Mouse (Mus musculus): Measurements from ENCODE around the gene Ythdf1. TPM values are rescaled to one million over a fixed set of nuclear protein-coding genes. Genes with fewer than 3 reads are reported as not detected.

Ythdf1 gene
- polyA plus RNA-seq (2016; fragmentation: Nextera tagmentation; extraction: Ambion mirVana), result 42.3 and 42.6 TPM in 2 replicates

- peak within 1 kb of the TSS; percentile 98 for H3K9ac ChIP-seq
- ATAC-seq, result peak; percentile 94
- peaks cover 34% of the 10 kb centered on the region for H3K36me3 ChIP-seq
- no peaks in the 10 kb centered on the region for H3K9me3 ChIP-seq (replicated peaks)
- H3K4me1 ChIP-seq, result peaks cover 44% of the 10 kb centered on the region
- H3K4me2 ChIP-seq, result peak within 1 kb of the TSS; percentile 80
- peaks cover 13% of the 10 kb centered on the region for H3K27me3 ChIP-seq (replicated peaks)
- H3K27ac ChIP-seq, result peak within 1 kb of the TSS; percentile 87
- under 1% methylated on average over 54 of the region's 56 CpGs for WGBS (ENCODE audit: insufficient replicate concordance)
- H3K4me3 ChIP-seq, result peak within 1 kb of the TSS; percentile 100
Observed at GRCm38 (mm10) chr2:180920810-180921400, at the start of gene Ythdf1. Ythdf1 (minus strand) TSS chr2:180920949.

GRCm38 (mm10) chr2:180967010-180967763 lies 46.4 kb upstream of the Ythdf1 start, which contains the start of gene Arfgap1:
Arfgap1 (plus strand) TSS chr2:180967225.
- peaks cover 34% of the 10 kb centered on the region for H3K36me3 ChIP-seq
- peak within 1 kb of the TSS; percentile 96 for H3K9ac ChIP-seq
- H3K27me3 ChIP-seq (replicated peaks), result no peaks in the 10 kb centered on the region
- H3K9me3 ChIP-seq (replicated peaks), result no peaks in the 10 kb centered on the region
- under 1% methylated on average over 57 of the region's 57 CpGs for WGBS (ENCODE audit: insufficient replicate concordance)
- H3K4me2 ChIP-seq, result peak within 1 kb of the TSS; percentile 89
- peaks cover 42% of the 10 kb centered on the region for H3K4me1 ChIP-seq
- peak within 1 kb of the TSS; percentile 90 for H3K27ac ChIP-seq
- ATAC-seq, result peak; percentile 91
- peak within 1 kb of the TSS; percentile 97 for H3K4me3 ChIP-seq

- H3K27ac ChIP-seq, result peak overlapping the region; percentile 90
- H3K4me3 ChIP-seq, result peak overlapping the region; percentile 97
- H3K36me3 ChIP-seq, result peaks cover 25% of the 10 kb centered on the region
- WGBS (ENCODE audit: insufficient replicate concordance), result 10% methylated on average over 14 of the region's 14 CpGs
- peaks cover 51% of the 10 kb centered on the region for H3K4me1 ChIP-seq
- peak overlapping the region; percentile 96 for H3K9ac ChIP-seq
- no peaks in the 10 kb centered on the region for H3K27me3 ChIP-seq (replicated peaks)
- ATAC-seq, result no peak
- H3K9me3 ChIP-seq (replicated peaks), result no peaks in the 10 kb centered on the region
- H3K4me2 ChIP-seq, result peak overlapping the region; percentile 89
Observed at GRCm38 (mm10) chr2:180966092-180966882, 45.5 kb upstream of the Ythdf1 start.

- 3% methylated on average over 5 of the region's 5 CpGs for WGBS (ENCODE audit: insufficient replicate concordance)
- Histone ChIP-seq H3K9me3 (replicated peaks) (no peaks in the 10 kb centered on the region), H3K27ac (no peak overlapping the region), H3K4me3 (no peak overlapping the region), H3K27me3 (replicated peaks) (peaks cover 8% of the 10 kb centered on the region; the same call in 1 of the 2 replicates), H3K4me2 (no peak overlapping the region), H3K36me3 (peaks cover 4% of the 10 kb centered on the region), H3K4me1 (peaks cover 53% of the 10 kb centered on the region), H3K9ac (no peak overlapping the region)
- no peak for ATAC-seq
Observed at GRCm38 (mm10) chr2:180963956-180964355, 43.2 kb upstream of the Ythdf1 start.

- no peak overlapping the region for H3K4me3 ChIP-seq
- no peak overlapping the region for H3K9ac ChIP-seq
- ATAC-seq, result no peak
- no peaks in the 10 kb centered on the region for H3K9me3 ChIP-seq (replicated peaks)
- H3K27ac ChIP-seq, result no peak overlapping the region
- H3K27me3 ChIP-seq (replicated peaks), result peaks cover 12% of the 10 kb centered on the region; the same call in 1 of the 2 replicates
- peaks cover 41% of the 10 kb centered on the region for H3K4me1 ChIP-seq
- H3K36me3 ChIP-seq, result no peaks in the 10 kb centered on the region
- H3K4me2 ChIP-seq, result no peak overlapping the region
- 59% methylated on average over 2 of the region's 2 CpGs for WGBS (ENCODE audit: insufficient replicate concordance)
Observed at GRCm38 (mm10) chr2:180962616-180963308, 42.0 kb upstream of the Ythdf1 start.

GRCm38 (mm10) chr2:180960187-180960586 lies 39.4 kb upstream of the Ythdf1 start:
- no peak overlapping the region for H3K27ac ChIP-seq
- H3K36me3 ChIP-seq, result no peaks in the 10 kb centered on the region
- 64% methylated on average over 3 of the region's 3 CpGs for WGBS (ENCODE audit: insufficient replicate concordance)
- H3K27me3 ChIP-seq (replicated peaks), result peaks cover 33% of the 10 kb centered on the region
- ATAC-seq, result no peak
- H3K9me3 ChIP-seq (replicated peaks), result no peaks in the 10 kb centered on the region
- no peak overlapping the region for H3K9ac ChIP-seq
- H3K4me1 ChIP-seq, result peaks cover 30% of the 10 kb centered on the region
- no peak overlapping the region for H3K4me3 ChIP-seq
- no peak overlapping the region for H3K4me2 ChIP-seq

- no peak overlapping the region for H3K27ac ChIP-seq
- H3K36me3 ChIP-seq, result no peaks in the 10 kb centered on the region
- no peaks in the 10 kb centered on the region for H3K9me3 ChIP-seq (replicated peaks)
- no peak overlapping the region for H3K9ac ChIP-seq
- ATAC-seq, result no peak
- no peak overlapping the region for H3K4me3 ChIP-seq
- H3K4me2 ChIP-seq, result no peak overlapping the region
- peaks cover 30% of the 10 kb centered on the region for H3K4me1 ChIP-seq
- peaks cover 39% of the 10 kb centered on the region for H3K27me3 ChIP-seq (replicated peaks)
- 59% methylated on average over 7 of the region's 7 CpGs for WGBS (ENCODE audit: insufficient replicate concordance)
Observed at GRCm38 (mm10) chr2:180959605-180960004, 38.9 kb upstream of the Ythdf1 start.

- Histone ChIP-seq H3K27me3 (replicated peaks) (peaks cover 82% of the 10 kb centered on the region), H3K9me3 (replicated peaks) (no peaks in the 10 kb centered on the region), H3K27ac (no peak within 1 kb of the TSS), H3K4me1 (no peaks in the 10 kb centered on the region), H3K4me3 (peak within 1 kb of the TSS; percentile 41), H3K4me2 (peak within 1 kb of the TSS; percentile 63), H3K36me3 (no peaks in the 10 kb centered on the region), H3K9ac (0 out of 2 replicates have a peak within 1 kb of the TSS, but pooled peaks have one; percentile 17)
- ATAC-seq, result no peak
- WGBS (ENCODE audit: insufficient replicate concordance), result 5% methylated on average over 51 of the region's 52 CpGs
Observed at GRCm38 (mm10) chr2:180954061-180955047, 33.6 kb upstream of the Ythdf1 start, which contains the start of gene Nkain4. Nkain4 (minus strand) TSS chr2:180954699.

GRCm38 (mm10) chr2:180953638-180954037 lies 32.9 kb upstream of the Ythdf1 start:
- peaks cover 85% of the 10 kb centered on the region for H3K27me3 ChIP-seq (replicated peaks)
- no peaks in the 10 kb centered on the region for H3K9me3 ChIP-seq (replicated peaks)
- no peak overlapping the region for H3K27ac ChIP-seq
- H3K36me3 ChIP-seq, result no peaks in the 10 kb centered on the region
- 37% methylated on average over 2 of the region's 2 CpGs for WGBS (ENCODE audit: insufficient replicate concordance)
- peak overlapping the region; percentile 63 for H3K4me2 ChIP-seq
- H3K4me3 ChIP-seq, result 0 out of 2 replicates have a peak overlapping the region, but pooled peaks have one; percentile 41
- no peak overlapping the region for H3K9ac ChIP-seq
- no peaks in the 10 kb centered on the region for H3K4me1 ChIP-seq
- no peak for ATAC-seq

- H3K27me3 ChIP-seq (replicated peaks), result peaks cover 80% of the 10 kb centered on the region
- no peaks in the 10 kb centered on the region for H3K9me3 ChIP-seq (replicated peaks)
- H3K4me3 ChIP-seq, result no peak overlapping the region
- no peak overlapping the region for H3K4me2 ChIP-seq
- ATAC-seq, result no peak
- H3K36me3 ChIP-seq, result no peaks in the 10 kb centered on the region
- 25% methylated on average over 9 of the region's 9 CpGs for WGBS (ENCODE audit: insufficient replicate concordance)
- no peak overlapping the region for H3K9ac ChIP-seq
- no peak overlapping the region for H3K27ac ChIP-seq
- H3K4me1 ChIP-seq, result no peaks in the 10 kb centered on the region
Observed at GRCm38 (mm10) chr2:180952731-180953171, 32.0 kb upstream of the Ythdf1 start.

All from liver, embryonic 12.5 days (tissue).